Mouse (Mus musculus) lung, adult 2 months (tissue): ENCODE results near the gene Tbx1.

Source experiments
- CTCF ChIP-seq: fragments of 200-500 bp; IDR thresholded peaks from 2 replicates; pipeline ENCODE4 v1.5.1; 2011; ENCODE audit warnings: mild to moderate bottlenecking, low read length, control low read depth; ENCODE audit not compliant: insufficient read depth
- POLR2A ChIP-seq: fragments of 200-500 bp; IDR thresholded peaks from 2 replicates; pipeline ENCODE4 v1.6.1; 2011; ENCODE audit warnings: low read depth, mild to moderate bottlenecking, control low read depth, low read length, borderline replicate concordance; ENCODE audit errors: extremely low read depth

GRCm38 (mm10) chr16:18629390-18630231 lies 39.1 kb upstream of the Tbx1 start, which contains the start of gene Sept5:
- no peak for TF ChIP-seq CTCF
- no peak for TF ChIP-seq POLR2A
